Mouse (Mus musculus) MEL (cell line): ENCODE measurements around the gene Mcfd2.

ENCODE experiments used
- CTCF ChIP-seq, 3 experiments: IDR thresholded peaks in 2 of 3; conservative IDR thresholded peaks in 1 of 3; 2 replicates each; pipeline ENCODE4 v1.5.1; 2011 to 2012; ENCODE audit warnings: low read length in 3 of 3, low read depth in 2 of 3, mild to moderate bottlenecking in 2 of 3, improper control_type of control experiment in 1 of 3, inconsistent platforms in 1 of 3, mixed read lengths in 1 of 3, moderate library complexity in 1 of 3; ENCODE audit not compliant: control insufficient read depth in 1 of 3, insufficient read depth in 1 of 3, poor library complexity in 1 of 3, severe bottlenecking in 1 of 3
- E2F4 ChIP-seq: IDR thresholded peaks from 2 replicates; pipeline ENCODE4 v1.6.1; 2011; ENCODE audit warnings: low read depth, low read length, improper control_type of control experiment, borderline replicate concordance
- EP300 ChIP-seq, 2 experiments: IDR thresholded peaks; 2 replicates each; pipeline ENCODE4 v1.6.1; 2011; ENCODE audit warnings: improper control_type of control experiment in 2 of 2, low read length in 2 of 2, low read depth in 1 of 2, mild to moderate bottlenecking in 1 of 2
- MAX ChIP-seq: IDR thresholded peaks from 2 replicates; pipeline ENCODE4 v1.6.1; 2011; ENCODE audit warnings: low read length, improper control_type of control experiment
- MXI1 ChIP-seq: IDR thresholded peaks from 2 replicates; pipeline ENCODE4 v1.6.1; 2011; ENCODE audit warnings: mild to moderate bottlenecking, low read depth, low read length, improper control_type of control experiment
- MYB ChIP-seq: IDR thresholded peaks from 2 replicates; pipeline ENCODE4 v1.6.1; 2011; ENCODE audit warnings: mild to moderate bottlenecking, low read depth, low read length, improper control_type of control experiment
- NELFE ChIP-seq: IDR thresholded peaks from 2 replicates; pipeline ENCODE4 v1.6.1; 2011; ENCODE audit warnings: low read depth, low read length, improper control_type of control experiment
- POLR2A ChIP-seq, 2 experiments: IDR thresholded peaks; 2 replicates each; pipeline ENCODE4 v1.6.1; 2011 to 2012; ENCODE audit warnings: low read length in 2 of 2, mild to moderate bottlenecking in 2 of 2, control low read depth in 1 of 2, improper control_type of control experiment in 1 of 2, low read depth in 1 of 2, moderate library complexity in 1 of 2; ENCODE audit not compliant: control insufficient read depth in 1 of 2, insufficient read depth in 1 of 2, poor library complexity in 1 of 2
- RAD21 ChIP-seq: IDR thresholded peaks from 2 replicates; pipeline ENCODE4 v1.6.1; 2011; ENCODE audit warnings: mild to moderate bottlenecking, low read depth, low read length, improper control_type of control experiment
- USF1 ChIP-seq: IDR thresholded peaks from 2 replicates; pipeline ENCODE4 v1.6.1; 2014; ENCODE audit warnings: low read depth, mild to moderate bottlenecking, inconsistent platforms, low read length, improper control_type of control experiment, moderate library complexity
- ZKSCAN1 ChIP-seq: IDR thresholded peaks from 2 replicates; pipeline ENCODE4 v1.6.1; 2012; ENCODE audit warnings: low read depth, mild to moderate bottlenecking, inconsistent platforms, low read length, improper control_type of control experiment, moderate library complexity

DNA sequence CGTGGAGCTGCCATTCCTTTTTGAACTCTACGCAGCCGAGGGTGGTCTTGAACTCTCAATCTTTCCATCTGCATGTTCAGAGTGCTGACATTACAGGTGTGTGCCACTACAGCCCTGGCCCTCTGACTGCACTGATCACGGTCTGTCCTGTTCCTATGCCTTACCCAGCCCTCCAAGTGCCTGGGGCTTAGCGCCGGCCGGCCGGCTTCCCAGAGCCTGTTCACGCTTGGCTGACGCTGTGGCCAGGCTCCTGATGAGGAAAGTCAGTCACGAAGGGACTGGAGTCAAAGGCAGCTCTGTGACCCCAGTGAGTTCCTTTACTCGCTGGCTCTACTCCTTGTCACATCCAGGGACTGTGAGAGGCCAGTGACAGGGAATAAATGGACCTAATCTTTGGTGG lies 46.6 kb upstream of the Mcfd2 start:
- TF ChIP-seq ZKSCAN1 (no peak), POLR2A (IDR thresholded peaks at IDR 0.05; ENCODE audit: control insufficient read depth in 1 of 2, insufficient read depth in 1 of 2, low read depth in 1 of 2, low read length in 2 of 2, poor library complexity in 1 of 2) (no peak), CTCF (IDR thresholded peaks at IDR 0.05 in 2 of 3, conservative IDR thresholded peaks at IDR 0.05 in 1 of 3; ENCODE audit: control insufficient read depth in 1 of 3, insufficient read depth in 1 of 3, low read depth in 2 of 3, low read length in 3 of 3, poor library complexity in 1 of 3, severe bottlenecking in 1 of 3) (no peak), MAX (no peak), USF1 (no peak), NELFE (no peak), E2F4 (no peak), MYB (no peak), EP300 (IDR thresholded peaks at IDR 0.05; ENCODE audit: low read depth in 1 of 2, low read length in 2 of 2) (no peak), MXI1 (no peak), RAD21 (no peak)
